Mouse (Mus musculus): ENCODE data around the gene Rtn2.
"Not testable (repeated sequence)": the region's sequence is repeated elsewhere in the genome, so short reads cannot be mapped to it uniquely, and the experiment has no call there.

The Rtn2 gene

GRCm38 (mm10) chr7:19268993-19269681 is 13.3 kb upstream of the Rtn2 start:
- no peak for DNase-seq (ENCODE audit: low spot score in 2 of 2)

- no peak for DNase-seq (ENCODE audit: low spot score in 2 of 2)
Measured at GRCm38 (mm10) chr7:19269721-19270441, 12.5 kb upstream of the Rtn2 start.

DNA sequence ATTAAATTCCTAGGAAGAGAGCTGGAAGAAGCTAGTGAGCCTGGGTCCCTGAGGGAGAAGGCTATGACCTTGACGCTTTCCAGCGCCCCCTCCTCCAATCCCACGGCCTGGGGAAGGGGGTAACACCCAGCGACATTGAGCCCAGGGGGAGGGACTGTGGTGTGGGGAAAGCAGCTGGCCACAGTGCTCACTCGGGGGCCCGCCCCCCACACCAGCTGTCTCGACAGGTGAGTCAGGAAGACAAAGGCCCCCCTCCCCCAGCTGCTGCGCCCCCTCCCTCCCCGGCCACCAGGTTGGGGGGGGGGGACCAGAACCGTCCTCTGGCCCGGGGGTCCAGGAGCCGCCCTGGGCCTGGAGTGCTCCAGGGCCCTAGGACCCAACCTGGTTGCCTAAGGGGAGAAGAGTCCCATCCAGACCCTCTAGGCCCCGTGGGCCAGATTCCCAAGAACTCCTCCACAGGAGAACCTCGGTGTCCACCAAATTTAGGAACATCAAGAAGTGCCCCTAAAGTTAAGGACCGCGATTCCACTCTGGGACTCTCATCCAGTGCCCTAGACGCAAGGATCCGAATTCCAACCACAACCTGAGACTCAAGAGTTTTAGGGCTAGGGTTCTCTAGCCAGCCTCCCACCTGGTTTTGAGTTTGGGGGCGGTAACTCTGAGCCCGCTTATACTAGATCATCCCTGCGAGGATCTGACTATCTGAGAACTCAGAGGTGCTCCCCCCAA is 11.8 kb upstream of the Rtn2 start:
- no peak for DNase-seq (ENCODE audit: low spot score in 2 of 2)

DNA sequence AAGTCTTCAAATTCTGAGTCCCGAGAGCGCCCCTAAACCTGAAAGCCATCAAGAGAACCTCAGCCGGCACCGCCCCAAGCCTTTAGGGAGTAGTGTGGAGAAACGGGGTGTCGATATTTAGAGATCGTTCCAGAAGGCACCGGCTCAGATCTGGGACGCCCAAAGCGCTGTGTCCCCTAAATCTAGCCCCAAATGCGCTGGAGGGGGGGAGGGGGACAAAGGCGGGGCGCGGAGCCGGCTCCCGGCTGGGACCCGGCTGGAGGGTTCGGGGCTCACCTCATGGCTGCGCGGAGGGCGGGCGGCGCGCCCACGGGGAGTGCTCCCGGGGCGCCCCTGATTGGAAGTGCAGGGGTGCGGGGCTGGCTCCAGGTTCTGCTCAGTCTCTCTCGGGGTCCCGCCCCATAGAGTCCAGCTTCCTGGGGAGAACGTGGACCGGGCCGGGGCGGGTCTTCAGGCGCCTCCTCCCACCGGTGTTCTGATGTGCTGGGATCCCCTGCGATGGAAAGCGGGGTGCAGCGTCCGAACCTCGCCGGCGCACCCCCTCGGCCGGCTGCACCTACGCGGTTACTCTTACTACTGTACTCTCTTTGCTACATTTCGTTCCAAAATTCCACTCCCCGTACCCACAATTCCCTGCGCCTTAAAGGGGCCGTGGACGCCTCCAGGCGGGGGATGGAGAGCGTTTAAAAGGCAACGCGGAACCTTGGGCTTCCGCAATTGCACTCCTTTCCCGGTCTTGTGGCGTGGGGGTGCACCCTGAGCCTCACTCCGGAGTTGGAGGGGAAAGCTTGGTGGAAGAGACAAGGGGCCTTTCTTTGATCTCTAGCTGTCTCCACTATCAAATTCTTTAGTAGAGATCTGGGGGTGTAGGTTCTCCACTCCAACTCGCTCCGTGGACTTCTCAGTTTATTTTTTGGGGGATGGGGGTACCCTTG is 10.9 kb upstream of the Rtn2 start, which contains the start of gene Vasp:
TSS of gene Vasp (minus strand) at position 580 of the 935 bp plus-strand sequence.
- peak; percentile 87 to 90 for DNase-seq (ENCODE audit: low spot score in 2 of 2)

- DNase-seq (ENCODE audit: low spot score in 2 of 2), result no peak
Measured at GRCm38 (mm10) chr7:19272173-19272764, 10.2 kb upstream of the Rtn2 start.

DNA sequence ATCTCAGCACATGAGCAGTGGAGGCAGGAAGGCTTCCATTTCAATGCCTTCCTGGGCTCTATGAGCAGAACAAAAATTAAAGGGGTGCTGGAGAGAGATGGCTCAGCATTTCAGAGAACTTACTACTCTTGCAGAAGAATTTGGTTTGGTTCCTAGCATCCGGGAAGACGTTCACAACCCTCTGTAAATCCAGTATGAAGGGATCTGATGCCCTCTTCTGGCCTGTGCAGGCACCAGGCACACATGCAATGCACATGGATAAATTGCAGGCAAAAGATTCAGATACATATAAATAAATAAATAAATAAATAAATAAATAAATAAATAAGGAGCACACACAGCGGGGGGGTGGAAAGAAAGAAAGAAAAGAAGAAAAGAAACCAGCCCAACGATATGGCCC is 6.2 kb upstream of the Rtn2 start:
- no peak for DNase-seq (ENCODE audit: low spot score in 2 of 2)

- no peak for DNase-seq (ENCODE audit: low spot score in 2 of 2)
Measured at GRCm38 (mm10) chr7:19279052-19279451, 3.4 kb upstream of the Rtn2 start.

- no peak for DNase-seq (ENCODE audit: low spot score in 2 of 2)
Measured at GRCm38 (mm10) chr7:19279581-19280114, 2.8 kb upstream of the Rtn2 start, which contains the start of gene Ppm1n. Gene Ppm1n, minus strand, starts transcription at chr7:19280064.

DNA sequence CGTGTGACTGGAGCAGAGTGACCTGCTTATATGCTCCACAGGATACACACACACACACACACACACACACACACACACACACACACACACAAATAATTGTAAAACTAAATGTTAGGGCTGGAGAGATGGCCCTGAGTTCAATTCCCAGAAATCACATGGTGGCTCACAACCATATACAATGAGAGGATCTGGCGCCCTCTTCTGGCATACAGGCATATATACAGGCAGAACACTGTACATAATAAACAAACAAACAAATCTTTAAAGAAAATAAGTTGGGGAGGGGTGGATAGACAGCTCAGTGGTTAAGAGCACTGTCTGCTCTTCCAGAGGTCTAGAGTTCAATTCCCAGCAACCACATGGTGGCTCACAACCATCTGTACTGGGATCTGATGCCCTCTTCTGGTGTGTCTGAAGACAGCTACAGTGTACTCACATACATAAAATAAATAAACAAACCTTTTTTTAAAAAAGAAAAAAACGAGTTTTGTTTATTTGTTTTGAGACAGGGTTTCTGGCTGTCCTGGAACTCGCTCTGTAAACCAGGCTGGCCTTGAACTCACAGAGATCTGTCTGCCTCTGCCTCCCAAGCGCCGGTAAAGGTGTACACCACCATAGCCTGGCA is 632 bp upstream of the Rtn2 start:
- DNase-seq (ENCODE audit: low spot score in 2 of 2), result not testable (repeated sequence)

GRCm38 (mm10) chr7:19282791-19283405 is 474 bp downstream of the Rtn2 start:
- peak; percentile 33 to 58 for DNase-seq (ENCODE audit: low spot score in 2 of 2)

GRCm38 (mm10) chr7:19283406-19283804 is 981 bp downstream of the Rtn2 start:
- peak; percentile 47 for DNase-seq (ENCODE audit: low spot score in 2 of 2)

DNA sequence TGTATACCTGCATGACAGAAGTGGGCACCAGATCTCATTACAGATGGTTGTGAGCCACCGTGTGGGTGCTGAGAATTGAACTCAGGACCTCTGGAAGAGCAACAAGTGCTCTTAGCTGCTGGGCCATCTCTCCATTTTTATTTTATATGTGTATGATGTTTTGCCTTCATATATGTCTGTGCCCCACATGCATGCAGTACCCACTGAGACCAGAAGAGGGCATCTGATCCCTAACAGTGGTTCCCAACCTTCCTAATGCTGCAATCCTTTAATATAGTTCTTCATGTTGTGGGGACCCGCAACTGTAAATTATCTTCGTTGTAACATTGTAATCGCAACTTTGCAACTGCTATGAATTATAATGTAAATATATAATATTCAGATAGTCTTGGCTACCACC is 2.3 kb downstream of the Rtn2 start:
- peak; percentile 66 to 71 for DNase-seq (ENCODE audit: low spot score in 2 of 2)

GRCm38 (mm10) chr7:19290969-19291596 is 8.7 kb downstream of the Rtn2 start:
- no peak for DNase-seq (ENCODE audit: low spot score in 2 of 2)

- DNase-seq (ENCODE audit: low spot score in 2 of 2), result peak; percentile 98 to 99
Measured at GRCm38 (mm10) chr7:19295503-19296185, 13.2 kb downstream of the Rtn2 start.

- no peak for DNase-seq (ENCODE audit: low spot score in 2 of 2)
Measured at GRCm38 (mm10) chr7:19297034-19297433, 14.6 kb downstream of the Rtn2 start.

GRCm38 (mm10) chr7:19297794-19298193 is 15.4 kb downstream of the Rtn2 start:
- DNase-seq (ENCODE audit: low spot score in 2 of 2), result no peak

DNA sequence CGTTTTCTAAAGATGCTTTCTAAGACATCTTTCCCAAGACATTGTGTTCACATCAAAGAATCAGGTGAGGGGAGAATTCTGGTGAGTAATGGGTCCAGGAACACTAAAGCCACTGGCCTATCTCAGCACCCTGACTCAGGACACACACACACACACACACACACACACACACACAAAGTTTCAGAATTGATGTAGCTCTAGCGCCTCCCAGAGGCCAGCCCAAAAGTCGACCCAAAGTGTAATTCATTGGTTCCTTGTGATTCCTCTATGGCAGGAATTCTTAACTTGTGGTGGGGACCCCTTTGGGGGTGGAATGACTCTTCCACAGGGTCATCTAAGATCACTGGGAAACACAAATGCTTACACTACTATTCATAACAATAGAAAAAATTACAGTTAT is 16.8 kb downstream of the Rtn2 start:
- peak in 1 of 2 experiments; percentile 51 for DNase-seq (ENCODE audit: low spot score in 2 of 2)

Measured in right cerebral cortex, adult 2 months (tissue).